Mouse (Mus musculus): ENCODE results near the gene Angel1.

DNA sequence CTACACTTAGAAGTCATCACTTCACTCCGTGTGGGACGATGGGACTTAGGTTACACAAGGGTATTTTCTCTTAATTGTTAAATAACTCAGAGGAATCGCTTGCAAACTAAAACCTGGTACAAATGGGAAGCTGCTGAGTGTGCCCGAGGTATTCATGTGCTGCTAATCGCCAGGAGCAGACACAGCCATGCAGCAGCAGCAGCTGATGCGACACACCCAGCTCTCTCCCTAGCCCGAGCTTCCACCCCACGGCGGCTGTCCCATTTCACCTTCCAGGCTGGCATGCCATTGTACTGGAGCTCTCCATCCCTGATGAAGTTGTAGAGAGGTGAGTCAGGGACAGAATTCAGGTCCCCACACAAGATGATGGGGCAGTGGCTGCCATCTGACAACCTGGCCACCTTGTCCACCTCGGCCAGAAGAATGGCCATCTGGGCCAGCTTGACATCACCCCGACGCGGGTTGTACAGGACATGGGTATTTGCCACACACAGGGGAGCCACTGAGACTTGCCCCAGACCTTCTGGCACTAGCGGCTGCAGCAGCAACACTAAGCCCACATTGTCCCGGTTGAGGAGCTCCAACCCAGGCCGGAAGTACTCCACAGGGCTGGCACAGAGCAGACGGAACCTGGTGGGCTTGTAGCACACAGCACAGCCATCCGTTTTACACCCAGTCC, 6.2 kb downstream of the Angel1 start:
- no peak for TF ChIP-seq CTCF (IDR thresholded peaks at IDR 0.05; ENCODE audit: insufficient read depth, low read depth, low read length)
- TF ChIP-seq POLR2A (IDR thresholded peaks at IDR 0.05; ENCODE audit: insufficient read depth, low read depth, low read length): no peak
